Mouse (Mus musculus) kidney, adult 2 months (tissue): ENCODE data around the gene Blvrb.

Experiments
- CTCF ChIP-seq: fragments of 200-500 bp; conservative IDR thresholded peaks from 2 replicates; pipeline ENCODE4 v1.5.1; 2011; ENCODE audit warnings: low read depth, mild to moderate bottlenecking, control low read depth, low read length, moderate library complexity, mixed read lengths; ENCODE audit not compliant: insufficient read depth, insufficient read length
- POLR2A ChIP-seq: fragments of 200-500 bp; IDR thresholded peaks from one replicate; pipeline ENCODE4 v1.6.1; 2011; ENCODE audit warnings: low read depth, low read length, control low read depth

DNA sequence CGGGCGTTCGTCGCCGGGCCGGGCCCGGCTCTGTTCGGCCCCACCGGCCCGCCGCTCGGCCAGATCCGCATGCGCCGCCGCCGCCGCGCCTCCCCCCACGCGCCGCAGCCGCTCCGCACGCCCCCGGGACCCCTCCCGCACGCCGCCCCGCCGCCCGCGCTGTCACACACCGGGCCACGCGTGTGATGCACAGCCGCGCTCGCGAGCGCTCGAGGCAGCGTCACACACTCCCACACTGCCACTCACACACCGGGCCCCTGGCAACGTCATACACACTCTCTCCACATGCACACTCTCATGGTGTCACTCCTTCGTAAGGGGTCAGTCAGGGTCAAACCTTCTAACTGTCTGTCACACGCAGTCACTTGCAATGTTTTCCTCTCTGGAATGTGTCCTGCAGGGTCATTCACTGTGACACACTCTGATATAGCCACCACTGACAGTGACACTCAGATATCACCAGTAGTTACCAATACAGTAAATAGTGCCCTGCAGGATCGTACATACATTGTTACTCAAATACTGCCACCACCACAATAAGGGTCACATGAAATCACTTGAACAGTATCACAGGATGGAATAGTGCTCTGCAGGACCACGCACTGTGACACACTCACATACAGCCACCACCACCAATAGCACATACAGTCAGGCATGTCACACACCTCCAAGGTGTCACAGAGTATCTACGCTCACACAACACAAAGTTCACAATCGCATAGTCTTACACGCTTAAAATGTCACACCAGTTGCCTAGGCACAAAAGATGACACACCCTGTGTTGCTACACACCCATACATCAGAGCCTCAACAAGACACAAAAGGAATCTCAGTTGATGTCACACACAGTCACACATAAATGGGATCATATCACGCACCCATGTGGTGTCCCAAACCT lies 1.0 kb upstream of the Blvrb start:
- TF ChIP-seq POLR2A (no peak), CTCF (no peak)
